Mouse (Mus musculus): ENCODE measurements around the gene Gadl1. TPM values are rescaled to one million over a fixed set of nuclear protein-coding genes. Genes with fewer than 3 reads are reported as not detected.

Gadl1 gene
- polyA plus RNA-seq, 1 experiment from 2014 or later: 0.54 TPM

DNA sequence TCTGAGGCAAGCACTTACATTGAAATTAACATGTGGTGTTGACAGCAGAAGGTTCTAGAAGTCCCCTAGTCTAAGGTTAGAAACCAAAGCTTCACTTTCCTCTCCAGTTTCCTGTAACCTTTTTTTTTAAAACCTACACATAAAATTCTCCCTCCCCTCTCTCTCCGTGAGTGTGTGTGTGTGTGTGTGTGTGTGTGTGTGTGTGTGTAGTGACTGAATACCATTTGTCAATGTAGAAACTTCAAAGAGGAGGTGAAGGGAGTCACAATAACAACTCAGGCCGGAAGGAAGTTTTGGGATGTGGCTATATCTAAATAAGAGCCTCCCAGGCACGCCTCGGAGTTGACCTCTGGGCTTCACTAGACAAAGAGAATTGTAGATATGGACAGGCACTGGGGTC, 205.1 kb downstream of the Gadl1 start:
- Histone ChIP-seq H3K27ac (ENCODE audit: low read depth) (no peak overlapping the region; the same call in 1 of the 2 replicates), H3K9me3 (ENCODE audit: low read depth, low read length) (no peaks in the 10 kb centered on the region), H3K4me1 (ENCODE audit: insufficient read depth) (no peaks in the 10 kb centered on the region), H3K4me2 (no peak overlapping the region), H3K9ac (no peak overlapping the region), H3K4me3 (ENCODE audit: low read depth, low read length) (no peak overlapping the region), H3K36me3 (ENCODE audit: insufficient read depth) (peaks cover 65% of the 10 kb centered on the region), H3K27me3 (ENCODE audit: insufficient read depth, low read length) (no peaks in the 10 kb centered on the region)
- TF ChIP-seq CTCF (IDR thresholded peaks at IDR 0.05; ENCODE audit: low read depth): no peak
- ATAC-seq (ENCODE audit: insufficient read depth) (no peak), DNase-seq (peak; percentile 77)
- 28% methylated on average over 4 of the region's 4 CpGs for WGBS

GRCm38 (mm10) chr9:116115875-116116274, 206.6 kb downstream of the Gadl1 start:
- Histone ChIP-seq H3K36me3 (ENCODE audit: insufficient read depth) (peaks cover 62% of the 10 kb centered on the region), H3K27ac (ENCODE audit: low read depth) (no peak overlapping the region), H3K9ac (no peak overlapping the region), H3K9me3 (ENCODE audit: low read depth, low read length) (no peaks in the 10 kb centered on the region), H3K4me2 (no peak overlapping the region), H3K4me3 (ENCODE audit: low read depth, low read length) (no peak overlapping the region), H3K4me1 (ENCODE audit: insufficient read depth) (no peaks in the 10 kb centered on the region), H3K27me3 (ENCODE audit: insufficient read depth, low read length) (no peaks in the 10 kb centered on the region)
- DNase-seq: no peak
- WGBS: 89% methylated on average over 7 of the region's 7 CpGs
- no peak for TF ChIP-seq CTCF (IDR thresholded peaks at IDR 0.05; ENCODE audit: low read depth)
- ATAC-seq (ENCODE audit: insufficient read depth): no peak

- H3K36me3 ChIP-seq (ENCODE audit: insufficient read depth): peaks cover 56% of the 10 kb centered on the region
- H3K9ac ChIP-seq: no peak overlapping the region
- no peaks in the 10 kb centered on the region for H3K9me3 ChIP-seq (ENCODE audit: low read depth, low read length)
- WGBS: 71% methylated on average over 8 of the region's 8 CpGs
- H3K27ac ChIP-seq (ENCODE audit: low read depth): peak overlapping the region; percentile 50; the same call in 1 of the 2 replicates
- H3K4me1 ChIP-seq (ENCODE audit: insufficient read depth): peaks cover 11% of the 10 kb centered on the region; the same call in 1 of the 2 replicates
- H3K4me2 ChIP-seq: no peak overlapping the region
- ATAC-seq (ENCODE audit: insufficient read depth) (no peak), DNase-seq (no peak)
- no peak for TF ChIP-seq CTCF (IDR thresholded peaks at IDR 0.05; ENCODE audit: low read depth)
- no peaks in the 10 kb centered on the region for H3K27me3 ChIP-seq (ENCODE audit: insufficient read depth, low read length)
- H3K4me3 ChIP-seq (ENCODE audit: low read depth, low read length): no peak overlapping the region
Measured at GRCm38 (mm10) chr9:116118332-116118872, 209.1 kb downstream of the Gadl1 start.

DNA sequence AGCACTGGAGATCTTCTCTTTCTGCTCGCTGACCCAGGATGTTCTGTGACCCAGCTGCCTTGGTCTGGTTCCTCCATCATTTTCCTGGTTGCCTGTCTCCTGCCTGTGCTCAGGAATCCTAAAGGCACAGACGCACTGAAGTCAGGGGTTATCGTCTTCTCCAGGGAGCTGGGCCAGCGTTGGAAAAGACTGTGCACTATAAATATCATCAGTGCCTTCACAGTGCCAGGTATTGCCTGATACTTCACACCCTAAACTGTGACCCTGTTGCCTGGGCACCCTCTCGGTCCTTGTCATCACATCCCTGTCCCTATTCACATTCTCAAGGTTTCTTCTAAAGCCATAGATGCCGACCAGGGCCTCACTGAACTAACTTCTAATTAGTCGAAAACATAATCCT, 210.7 kb downstream of the Gadl1 start:
- ATAC-seq (ENCODE audit: insufficient read depth): no peak
- DNase-seq: no peak
- H3K9me3 ChIP-seq (ENCODE audit: low read depth, low read length): no peaks in the 10 kb centered on the region
- H3K4me2 ChIP-seq: no peak overlapping the region
- H3K36me3 ChIP-seq (ENCODE audit: insufficient read depth): peaks cover 61% of the 10 kb centered on the region
- H3K4me1 ChIP-seq (ENCODE audit: insufficient read depth): peaks cover 14% of the 10 kb centered on the region
- H3K4me3 ChIP-seq (ENCODE audit: low read depth, low read length): no peak overlapping the region
- no peak overlapping the region; the same call in 1 of the 2 replicates for H3K27ac ChIP-seq (ENCODE audit: low read depth)
- no peak for TF ChIP-seq CTCF (IDR thresholded peaks at IDR 0.05; ENCODE audit: low read depth)
- H3K9ac ChIP-seq: no peak overlapping the region
- 71% methylated on average over 7 of the region's 7 CpGs for WGBS
- H3K27me3 ChIP-seq (ENCODE audit: insufficient read depth, low read length): no peaks in the 10 kb centered on the region

- ATAC-seq (ENCODE audit: insufficient read depth): no peak
- Histone ChIP-seq H3K27me3 (ENCODE audit: insufficient read depth, low read length) (no peaks in the 10 kb centered on the region), H3K4me3 (ENCODE audit: low read depth, low read length) (no peak overlapping the region), H3K9ac (no peak overlapping the region), H3K27ac (ENCODE audit: low read depth) (peak overlapping the region; percentile 86), H3K4me1 (ENCODE audit: insufficient read depth) (peaks cover 14% of the 10 kb centered on the region), H3K4me2 (no peak overlapping the region), H3K36me3 (ENCODE audit: insufficient read depth) (peaks cover 67% of the 10 kb centered on the region), H3K9me3 (ENCODE audit: low read depth, low read length) (no peaks in the 10 kb centered on the region)
- TF ChIP-seq CTCF (IDR thresholded peaks at IDR 0.05; ENCODE audit: low read depth): no peak
- DNase-seq: peak; percentile 50
- 54% methylated on average over 7 of the region's 7 CpGs for WGBS
Measured at GRCm38 (mm10) chr9:116121472-116121871, 212.2 kb downstream of the Gadl1 start.

DNA sequence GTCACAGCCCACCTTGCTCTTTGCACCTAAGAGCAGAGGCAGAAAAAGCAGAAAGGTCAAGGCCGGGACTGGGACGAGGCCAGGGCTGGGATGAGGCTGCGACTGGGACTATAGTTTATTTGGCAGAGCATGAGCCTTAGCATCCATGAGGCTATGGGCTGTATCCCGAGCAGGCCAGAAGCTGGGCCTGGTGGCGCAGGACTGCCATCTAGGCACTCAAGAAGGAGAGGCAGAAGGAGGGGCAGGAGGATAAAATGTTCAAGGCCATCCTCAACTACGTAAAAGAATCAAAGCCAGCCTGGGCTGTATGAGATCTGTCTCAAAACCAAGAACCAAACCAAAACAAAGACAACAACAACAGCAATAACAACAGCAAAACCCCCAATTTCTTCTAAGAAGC, 213.3 kb downstream of the Gadl1 start:
- Histone ChIP-seq H3K4me1 (ENCODE audit: insufficient read depth) (peaks cover 14% of the 10 kb centered on the region), H3K36me3 (ENCODE audit: insufficient read depth) (peaks cover 71% of the 10 kb centered on the region), H3K9ac (no peak overlapping the region; the same call in 1 of the 2 replicates), H3K9me3 (ENCODE audit: low read depth, low read length) (no peaks in the 10 kb centered on the region), H3K27ac (ENCODE audit: low read depth) (peak overlapping the region; percentile 86), H3K4me3 (ENCODE audit: low read depth, low read length) (no peak overlapping the region), H3K27me3 (ENCODE audit: insufficient read depth, low read length) (no peaks in the 10 kb centered on the region), H3K4me2 (no peak overlapping the region)
- DNase-seq: peak; percentile 40
- ATAC-seq (ENCODE audit: insufficient read depth): peak; percentile 53
- no peak; the same call in 1 of the 2 replicates for TF ChIP-seq CTCF (IDR thresholded peaks at IDR 0.05; ENCODE audit: low read depth)
- 48% methylated on average over 6 of the region's 6 CpGs for WGBS

DNA sequence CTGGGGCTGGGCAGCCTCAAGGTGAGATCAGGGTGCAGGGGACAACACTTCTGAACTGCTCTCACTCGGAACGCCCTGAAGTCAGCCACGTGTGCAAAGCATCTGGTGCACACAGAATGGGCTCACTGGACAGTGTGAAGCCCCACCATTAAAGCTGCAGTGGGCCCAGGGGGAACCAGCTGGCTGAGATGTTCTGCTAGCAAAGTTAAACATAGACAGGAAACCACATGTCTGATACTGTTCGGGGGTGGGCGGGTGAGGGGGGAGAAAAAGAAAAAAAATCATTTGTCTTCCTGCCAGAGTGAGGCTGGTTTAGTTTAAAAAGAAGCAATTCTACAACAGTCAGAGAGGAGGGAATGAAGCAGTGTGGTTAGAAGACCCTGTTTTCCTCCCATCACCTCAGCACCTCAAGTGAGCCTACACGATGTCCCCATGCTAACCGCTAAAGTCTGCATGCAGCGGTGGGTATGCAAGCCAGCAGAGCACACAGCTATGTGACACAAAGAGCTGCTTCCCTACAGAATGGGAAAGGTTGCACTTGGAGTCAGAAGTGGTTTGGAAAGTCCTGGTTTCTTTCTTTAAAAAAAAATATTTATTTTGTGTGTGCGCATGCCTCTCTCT, 213.8 kb downstream of the Gadl1 start:
- 23% methylated on average over 9 of the region's 9 CpGs for WGBS
- ATAC-seq (ENCODE audit: insufficient read depth) (peak; percentile 89), DNase-seq (peak; percentile 78)
- Histone ChIP-seq H3K4me1 (ENCODE audit: insufficient read depth) (peaks cover 14% of the 10 kb centered on the region), H3K9me3 (ENCODE audit: low read depth, low read length) (no peaks in the 10 kb centered on the region), H3K9ac (no peak overlapping the region), H3K4me3 (ENCODE audit: low read depth, low read length) (no peak overlapping the region), H3K27ac (ENCODE audit: low read depth) (peak overlapping the region; percentile 86), H3K36me3 (ENCODE audit: insufficient read depth) (peaks cover 71% of the 10 kb centered on the region), H3K27me3 (ENCODE audit: insufficient read depth, low read length) (no peaks in the 10 kb centered on the region), H3K4me2 (no peak overlapping the region)
- TF ChIP-seq CTCF (IDR thresholded peaks at IDR 0.05; ENCODE audit: low read depth): no peak

Measured in lung, embryonic 14.5 days (tissue).